ENCODE assay signal across 18 mouse cellular contexts in genomic region chr16:32522578-32523194, GRCm38 (mm10). TPM values are rescaled to one million over a fixed set of nuclear protein-coding genes. Genes with fewer than 3 reads are reported as not detected.
DNase-seq lines count a peak whose midpoint lies in the region; ATAC-seq and TF ChIP-seq lines count a peak whose summit lies in the region.
"Had no signal": no experiment of that assay in that cellular context is flagged by ENCODE, and none has a peak within 500 bp of the region (broad histone marks: within the 10 kb centered on the region; RNA-seq: fewer than 3 reads in every experiment).

No protein-coding gene starts in this region.

- H3K36me3 ChIP-seq in thymus, adult 2 months (ENCODE audit: control insufficient read depth, insufficient read depth, low read length): no peaks in the 10 kb centered on the region
- no peaks in the 10 kb centered on the region for H3K36me3 ChIP-seq in liver, embryonic 14.5 days (replicated peaks; ENCODE audit: control insufficient read depth, insufficient read depth, low read depth)
- H3K36me3 ChIP-seq in forebrain, embryonic 14.5 days (ENCODE audit: control insufficient read depth, insufficient read depth, low read length): no peaks in the 10 kb centered on the region
- H3K36me3 ChIP-seq: embryonic facial prominence, embryonic 13.5 days; G1E; limb, embryonic 15.5 days had no signal

- TF ChIP-seq CTCF in thymus, adult 2 months (IDR thresholded peaks at IDR 0.05; ENCODE audit: borderline replicate concordance, control insufficient read depth, extremely low read depth, insufficient read depth, low read length, poor library complexity): no peak
- no peak for TF ChIP-seq CTCF in liver, embryonic 14.5 days (IDR thresholded peaks at IDR 0.05; ENCODE audit: low read depth)
- TF ChIP-seq CTCF in layer of hippocampus, adult 2 months (conservative IDR thresholded peaks at IDR 0.05): no peak

- TF ChIP-seq POLR2A in thymus, adult 2 months (IDR thresholded peaks at IDR 0.05; ENCODE audit: control insufficient read depth, extremely low read depth, insufficient read depth, low read length, poor library complexity): no peak

- no peak overlapping the region for H3K4me2 ChIP-seq in liver, embryonic 14.5 days (ENCODE audit: low read depth)
- H3K4me2 ChIP-seq in forebrain, embryonic 14.5 days (ENCODE audit: low read length): no peak overlapping the region
- H3K4me2 ChIP-seq: embryonic facial prominence, embryonic 13.5 days; limb, embryonic 15.5 days had no signal

- no peaks in the 10 kb centered on the region for H3K27me3 ChIP-seq in thymus, adult 2 months (ENCODE audit: control insufficient read depth, insufficient read depth, low read length)
- no peaks in the 10 kb centered on the region for H3K27me3 ChIP-seq in liver, embryonic 14.5 days (ENCODE audit: control insufficient read depth, insufficient read depth, low read length)
- no peaks in the 10 kb centered on the region for H3K27me3 ChIP-seq in forebrain, embryonic 14.5 days (replicated peaks; ENCODE audit: control insufficient read depth, insufficient read depth, low read length)
- H3K27me3 ChIP-seq: embryonic facial prominence, embryonic 13.5 days; limb, embryonic 15.5 days had no signal

- WGBS in thymus, adult 2 months: 31% methylated on average over 6 of the region's 6 CpGs
- 57% methylated on average over 6 of the region's 6 CpGs for WGBS in liver, embryonic 14.5 days (ENCODE audit: insufficient replicate concordance)
- 87% methylated on average over 6 of the region's 6 CpGs for WGBS in forebrain, embryonic 14.5 days

- no peak overlapping the region; the same call in 1 of the 2 replicates for H3K9ac ChIP-seq in liver, embryonic 14.5 days (replicated peaks)
- H3K9ac ChIP-seq in forebrain, embryonic 14.5 days (ENCODE audit: low read length): no peak overlapping the region
- H3K9ac ChIP-seq: embryonic facial prominence, embryonic 13.5 days; limb, embryonic 15.5 days had no signal

- no peak for TF ChIP-seq EP300 in liver, embryonic 14.5 days (IDR thresholded peaks at IDR 0.05; ENCODE audit: low read depth)

- peak; percentile 94 for DNase-seq in heart, adult 11 months
- no peak for DNase-seq in heart, postnatal 25 days (ENCODE audit: low spot score)
- DNase-seq in thymus, adult 2 months: no peak
- DNase-seq in thymus, postnatal 25 days: no peak
- DNase-seq in liver, embryonic 14.5 days (ENCODE audit: low read depth in 3 of 3, low spot score in 3 of 3): no peak
- DNase-seq in layer of hippocampus, adult 2 months (ENCODE audit: low spot score in 2 of 2): no peak
- DNase-seq in forebrain, embryonic 14.5 days (ENCODE audit: low spot score): no peak
- no peak for DNase-seq in frontal cortex, postnatal 36 days (ENCODE audit: low spot score in 2 of 2)

- intact Hi-C loops in heart, postnatal 25 days (cut with DNase I): no loop called here

- no peaks in the 10 kb centered on the region for H3K9me3 ChIP-seq in liver, embryonic 14.5 days (ENCODE audit: control insufficient read depth, low read length)
- H3K9me3 ChIP-seq in forebrain, embryonic 14.5 days (replicated peaks; ENCODE audit: control insufficient read depth, low read length): no peaks in the 10 kb centered on the region
- H3K9me3 ChIP-seq: embryonic facial prominence, embryonic 13.5 days; G1E; limb, embryonic 15.5 days had no signal

- peaks cover 57% of the 10 kb centered on the region for H3K4me1 ChIP-seq in thymus, adult 2 months (replicated peaks; ENCODE audit: control insufficient read depth, insufficient read depth, low read length)
- peaks cover 37 to 38% of the 10 kb centered on the region in 2 experiments for H3K4me1 ChIP-seq in liver, embryonic 14.5 days (replicated peaks; ENCODE audit: control insufficient read depth in 2 of 2, insufficient read depth in 2 of 2, low read length in 1 of 2)
- H3K4me1 ChIP-seq in forebrain, embryonic 14.5 days (ENCODE audit: control insufficient read depth, insufficient read depth, low read length): no peaks in the 10 kb centered on the region; the same call in 1 of the 2 replicates

- no peak for ATAC-seq in liver, embryonic 14.5 days (ENCODE audit: insufficient read depth)
- ATAC-seq in forebrain, embryonic 14.5 days: no peak

- peak overlapping the region; percentile 70; the same call in 1 of the 2 replicates for H3K27ac ChIP-seq in thymus, adult 2 months (ENCODE audit: control insufficient read depth, insufficient read depth, low read length)
- peak overlapping the region; percentile 45; the same call in 1 of the 2 replicates for H3K27ac ChIP-seq in liver, embryonic 14.5 days
- H3K27ac ChIP-seq in layer of hippocampus, adult 2 months: no peak overlapping the region
- H3K27ac ChIP-seq in forebrain, embryonic 14.5 days (ENCODE audit: low read depth, low read length): no peak overlapping the region
- H3K27ac ChIP-seq: embryonic facial prominence, embryonic 13.5 days; limb, embryonic 15.5 days had no signal

- H3K4me3 ChIP-seq in thymus, adult 2 months (ENCODE audit: control insufficient read depth, insufficient read depth, low read length): no peak overlapping the region
- no peak overlapping the region for H3K4me3 ChIP-seq in liver, embryonic 14.5 days (ENCODE audit: insufficient read depth in 1 of 2, low read depth in 2 of 2, low read length in 2 of 2)
- no peak overlapping the region for H3K4me3 ChIP-seq in layer of hippocampus, adult 2 months
- no peak overlapping the region for H3K4me3 ChIP-seq in forebrain, embryonic 14.5 days (ENCODE audit: low read depth, low read length)
- H3K4me3 ChIP-seq: embryonic facial prominence, embryonic 13.5 days; limb, embryonic 15.5 days had no signal

RNA-seq across cellular contexts. Expression of gene Zdhhc19, which starts 26.6 kb away (rescaled TPM):
- not detected for total RNA-seq in heart, postnatal 25 days (2021)
- polyA plus RNA-seq in thymus, adult 2 months (2012; rRNA removed): not detected in 2 replicates
- polyA plus RNA-seq in liver, embryonic 14.5 days (2012; rRNA removed): not detected in 2 replicates
- polyA plus RNA-seq in liver, embryonic 14.5 days (2014; fragmentation: Nextera tagmentation; extraction: Ambion mirVana): not detected in 2 replicates
- total RNA-seq in layer of hippocampus, adult 2 months (2021): not detected
- polyA plus RNA-seq in forebrain, embryonic 14.5 days (2014; fragmentation: Nextera tagmentation; extraction: Ambion mirVana): not detected in 2 replicates
- total RNA-seq: adrenal gland, postnatal 14 days; G1E; heart, postnatal 10 days; left cerebral cortex, postnatal 10 days had no signal
- polyA plus RNA-seq: C2C12; embryonic facial prominence, embryonic 13.5 days; forebrain, embryonic 11.5 days; G1E; kidney, embryonic 14.5 days; limb, embryonic 15.5 days had no signal

RNA-seq across cellular contexts. Expression of gene Slc51a, which starts 35.0 kb away (rescaled TPM):
- under 1 TPM; 0.75 to 0.95 TPM for total RNA-seq in heart, postnatal 25 days (2021)
- 1.3 and 1.5 TPM in 2 replicates for polyA plus RNA-seq in thymus, adult 2 months (2012; rRNA removed)
- polyA plus RNA-seq in liver, embryonic 14.5 days (2012; rRNA removed): 0.16 and 0.25 TPM in 2 replicates
- polyA plus RNA-seq in liver, embryonic 14.5 days (2014; fragmentation: Nextera tagmentation; extraction: Ambion mirVana): 1.1 and 1.2 TPM in 2 replicates
- total RNA-seq in layer of hippocampus, adult 2 months (2021): not detected
- 0.20 and 0.21 TPM in 2 replicates for polyA plus RNA-seq in forebrain, embryonic 14.5 days (2014; fragmentation: Nextera tagmentation; extraction: Ambion mirVana)
- total RNA-seq: adrenal gland, postnatal 14 days; left cerebral cortex, postnatal 10 days; megakaryocyte, adult 5-6 weeks had no signal
- polyA plus RNA-seq: G1E had no signal

Comparison
In these comparisons a context has a peak if more than half of its experiments do, and no peak if none do; other contexts are left out.
1. H3K27ac ChIP-seq: peak in thymus, adult 2 months (single experiment) and liver, embryonic 14.5 days (single experiment); none in layer of hippocampus, adult 2 months (single experiment) and forebrain, embryonic 14.5 days (single experiment).